Mouse (Mus musculus) CH12.LX (cell line): ENCODE results near the gene Ermard.

Experiments used
- CHD2 ChIP-seq: IDR thresholded peaks from 2 replicates; pipeline ENCODE4 v1.6.1; 2011; ENCODE audit warnings: low read length, improper control_type of control experiment
- CTCF ChIP-seq, 2 experiments: IDR thresholded peaks in 1 of 2; conservative IDR thresholded peaks in 1 of 2; 2 replicates each; pipeline ENCODE4 v1.5.1; 2011 to 2012; ENCODE audit warnings: low read depth in 2 of 2, low read length in 2 of 2, improper control_type of control experiment in 1 of 2, inconsistent platforms in 1 of 2, mild to moderate bottlenecking in 1 of 2, moderate library complexity in 1 of 2
- ELF1 ChIP-seq: IDR thresholded peaks from 2 replicates; pipeline ENCODE4 v1.6.1; 2014; ENCODE audit warnings: low read depth, mild to moderate bottlenecking, inconsistent platforms, low read length, improper control_type of control experiment
- EP300 ChIP-seq: IDR thresholded peaks from 2 replicates; pipeline ENCODE4 v1.6.1; 2011; ENCODE audit warnings: low read length, improper control_type of control experiment
- MYC ChIP-seq: IDR thresholded peaks from 2 replicates; pipeline ENCODE4 v1.6.1; 2011; ENCODE audit warnings: low read depth, mild to moderate bottlenecking, improper control_type of control experiment, low read length
- NELFE ChIP-seq: IDR thresholded peaks from 2 replicates; pipeline ENCODE4 v1.6.1; 2011; ENCODE audit warnings: low read depth, low read length, improper control_type of control experiment
- PAX5 ChIP-seq: IDR thresholded peaks from 2 replicates; pipeline ENCODE4 v1.6.1; 2012; ENCODE audit warnings: low read length, inconsistent platforms, mixed read lengths
- POLR2A ChIP-seq: IDR thresholded peaks from 2 replicates; pipeline ENCODE4 v1.6.1; 2011; ENCODE audit warnings: low read depth, mild to moderate bottlenecking, improper control_type of control experiment, low read length
- RCOR1 ChIP-seq: conservative IDR thresholded peaks from 2 replicates; pipeline ENCODE4 v1.6.1; 2012; ENCODE audit warnings: low read depth, mild to moderate bottlenecking, inconsistent platforms, low read length, improper control_type of control experiment
- SIN3A ChIP-seq: IDR thresholded peaks from 2 replicates; pipeline ENCODE4 v1.6.1; 2012; ENCODE audit warnings: low read length, improper control_type of control experiment, inconsistent platforms
- TBP ChIP-seq: conservative IDR thresholded peaks from 2 replicates; pipeline ENCODE4 v1.6.1; 2011; ENCODE audit warnings: low read depth, low read length, improper control_type of control experiment
- TCF12 ChIP-seq: IDR thresholded peaks from 2 replicates; pipeline ENCODE4 v1.6.1; 2014; ENCODE audit warnings: low read depth, mild to moderate bottlenecking, inconsistent platforms, low read length, improper control_type of control experiment

- TF ChIP-seq EP300 (no peak), CTCF (conservative IDR thresholded peaks at IDR 0.05 in 1 of 2, IDR thresholded peaks at IDR 0.05 in 1 of 2; ENCODE audit: low read depth in 2 of 2, low read length in 2 of 2) (no peak), POLR2A (no peak), CHD2 (no peak), PAX5 (no peak), TBP (no peak), ELF1 (no peak), MYC (no peak), RCOR1 (no peak), NELFE (no peak), SIN3A (no peak), TCF12 (no peak)
These were observed 25.1 kb downstream of the Ermard start for GRCm38 (mm10) chr17:15066066-15066465.
